Mouse (Mus musculus) neural tube, embryonic 13.5 days (tissue): ENCODE data around the gene Ncam1. TPM values are rescaled to one million over a fixed set of nuclear protein-coding genes. Genes with fewer than 3 reads are reported as not detected.

Experiments
- ATAC-seq: fragments of 200-750 bp; cut with Nextera tagmentation; 2 replicates; pipeline ENCODE4 v1.8.0; 2017; ENCODE audit warnings: low read depth, mild to moderate bottlenecking, moderate TSS enrichment, moderate library complexity
- H3K27ac ChIP-seq: fragments of 300-500 bp; sonication (generic); replicated peaks from 2 replicates; pipeline ENCODE4 v1.5.1; 2015; ENCODE audit warnings: moderate library complexity, mild to moderate bottlenecking, inconsistent platforms
- H3K27me3 ChIP-seq: fragments of 300-500 bp; sonication (generic); 2 replicates; pipeline ENCODE4 v1.6.1; 2015; ENCODE audit warnings: mild to moderate bottlenecking, inconsistent platforms
- H3K36me3 ChIP-seq: fragments of 300-500 bp; sonication (generic); 2 replicates; pipeline ENCODE4 v1.6.1; 2015; ENCODE audit warnings: mild to moderate bottlenecking, inconsistent platforms
- H3K4me1 ChIP-seq: fragments of 300-500 bp; sonication (generic); replicated peaks from 2 replicates; pipeline ENCODE4 v1.6.1; 2015; ENCODE audit warnings: inconsistent platforms
- H3K4me2 ChIP-seq: fragments of 300-500 bp; sonication (generic); 2 replicates; pipeline ENCODE4 v1.6.1; 2015; ENCODE audit warnings: inconsistent platforms, mild to moderate bottlenecking, moderate library complexity
- H3K4me3 ChIP-seq: fragments of 300-500 bp; sonication (generic); 2 replicates; pipeline ENCODE4 v1.5.1; 2015; ENCODE audit warnings: mild to moderate bottlenecking, inconsistent platforms
- H3K9ac ChIP-seq: fragments of 300-500 bp; sonication (generic); 2 replicates; pipeline ENCODE4 v1.6.1; 2015; ENCODE audit warnings: moderate library complexity, mild to moderate bottlenecking, inconsistent platforms
- H3K9me3 ChIP-seq: fragments of 300-500 bp; sonication (generic); 2 replicates; pipeline ENCODE4 v1.6.1; 2016; ENCODE audit warnings: inconsistent platforms
- WGBS: fragments of 180-500 bp; shearing (Covaris S2); methylation state at CpG from one replicate; pipeline ENCODE4 v1.1.7; 2015; 5-methylcytosine and 5-hydroxymethylcytosine counted together
- polyA plus RNA-seq: library from polyadenylated mRNA; unstranded; fragments of >200 nt; fragmentation: Nextera tagmentation; extraction: Ambion mirVana; gene quantifications from 2 replicates; pipeline ENCODE4 v1.2.1, GENCODE M21; 2015

Ncam1 gene
- polyA plus RNA-seq, 1 experiment from 2014 or later, result 450 TPM

DNA sequence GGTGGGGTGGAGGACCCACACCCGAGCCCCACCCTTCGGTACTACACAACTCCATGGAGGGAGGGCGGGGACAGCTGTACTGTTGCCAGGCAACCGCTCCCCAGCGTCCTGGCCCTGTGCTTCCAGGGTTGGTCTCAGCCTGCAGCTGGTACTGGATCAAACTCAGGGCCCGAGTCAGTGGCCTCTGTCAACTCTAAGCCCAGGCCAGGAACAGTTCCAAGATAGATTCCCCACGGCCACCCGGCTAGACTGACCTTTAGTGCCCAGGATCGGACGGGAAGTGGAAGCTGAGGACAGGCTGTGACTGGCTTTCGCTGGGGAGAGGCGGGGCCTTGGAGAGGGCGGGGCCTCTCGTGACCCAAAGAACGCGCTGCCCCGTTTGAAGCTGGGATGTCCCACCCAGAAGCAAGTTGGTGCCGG, 312.8 kb downstream of the Ncam1 start, which contains the start of gene Ttc12:
Gene Ttc12, minus strand, starts transcription at position 334 of the 420 bp plus-strand sequence.
- Histone ChIP-seq H3K9me3 (no peaks in the 10 kb centered on the region), H3K9ac (peak within 1 kb of the TSS; percentile 62), H3K36me3 (no peaks in the 10 kb centered on the region), H3K4me3 (peak within 1 kb of the TSS; percentile 48), H3K4me1 (peaks cover 35% of the 10 kb centered on the region), H3K27ac (no peak within 1 kb of the TSS), H3K4me2 (peak within 1 kb of the TSS; percentile 73), H3K27me3 (0 out of 2 replicates have a peak, but pooled peaks cover 4% of the 10 kb centered on the region)
- peak; percentile 88 for ATAC-seq
- under 1% methylated on average over 18 of the region's 18 CpGs for WGBS

DNA sequence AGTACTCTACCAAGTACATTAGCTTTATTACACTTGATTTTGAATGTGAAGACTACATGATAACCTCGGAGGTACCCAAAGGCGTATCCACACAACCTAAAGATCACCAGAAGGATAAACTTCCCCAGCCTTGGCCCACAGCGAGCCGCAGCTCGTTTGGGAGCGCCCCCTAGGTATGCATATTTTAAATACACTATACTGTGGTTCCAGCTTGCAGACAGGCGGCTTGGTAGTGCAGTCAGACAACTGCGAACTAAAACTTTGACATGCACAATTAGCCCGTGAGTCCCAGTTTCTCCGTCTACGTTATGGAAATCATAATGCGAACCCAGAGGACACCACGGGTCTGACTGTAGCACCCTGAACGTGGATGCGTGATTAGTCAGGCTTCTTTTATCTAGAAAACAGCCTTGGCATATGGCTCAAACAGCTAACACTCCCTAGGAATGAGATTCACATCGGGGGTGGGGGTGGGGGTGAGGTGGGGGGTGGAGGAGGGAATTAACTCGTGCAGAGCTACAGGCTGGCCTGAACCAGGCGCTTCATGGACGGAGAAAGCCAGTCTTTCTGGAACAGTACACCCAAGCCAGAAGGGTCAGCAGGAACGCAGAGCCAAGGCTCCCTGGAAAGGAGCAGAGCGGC, 313.4 kb downstream of the Ncam1 start:
- no peaks in the 10 kb centered on the region for H3K36me3 ChIP-seq
- H3K9ac ChIP-seq, result peak overlapping the region; percentile 62
- no peaks in the 10 kb centered on the region for H3K9me3 ChIP-seq
- H3K4me2 ChIP-seq, result peak overlapping the region; percentile 73
- peaks cover 35% of the 10 kb centered on the region for H3K4me1 ChIP-seq
- 4% methylated on average over 21 of the region's 21 CpGs for WGBS
- H3K27ac ChIP-seq, result no peak overlapping the region
- H3K27me3 ChIP-seq, result 0 out of 2 replicates have a peak, but pooled peaks cover 4% of the 10 kb centered on the region
- H3K4me3 ChIP-seq, result peak overlapping the region; percentile 48
- peak; percentile 45; the same call in 1 of the 2 replicates for ATAC-seq

DNA sequence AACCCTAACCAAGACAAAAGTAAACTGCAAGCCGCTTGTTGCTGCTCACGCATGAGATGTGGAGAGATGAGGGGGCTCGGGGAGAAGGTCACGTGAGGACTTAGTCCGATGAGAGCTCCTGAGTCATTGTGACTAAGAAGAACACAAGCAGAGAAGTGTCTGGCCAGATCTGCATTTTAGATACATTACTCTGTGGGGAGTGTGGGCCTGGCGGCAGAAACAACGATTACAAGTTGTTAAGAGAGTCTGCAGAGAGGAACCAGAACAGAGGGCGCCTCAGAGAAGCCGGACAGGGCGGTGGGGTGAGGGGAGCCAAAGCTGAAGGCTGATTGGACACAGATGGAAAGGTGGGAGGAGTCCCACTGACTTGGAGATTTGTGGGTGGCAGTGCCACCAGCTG, 315.4 kb downstream of the Ncam1 start:
- H3K9ac ChIP-seq, result no peak overlapping the region
- peaks cover 31% of the 10 kb centered on the region for H3K4me1 ChIP-seq
- H3K9me3 ChIP-seq, result no peaks in the 10 kb centered on the region
- ATAC-seq, result no peak
- 0 out of 2 replicates have a peak, but pooled peaks cover 4% of the 10 kb centered on the region for H3K27me3 ChIP-seq
- H3K36me3 ChIP-seq, result no peaks in the 10 kb centered on the region
- 0 out of 2 replicates have a peak overlapping the region, but pooled peaks have one; percentile 11 for H3K4me2 ChIP-seq
- H3K4me3 ChIP-seq, result no peak overlapping the region
- WGBS, result 38% methylated on average over 10 of the region's 10 CpGs
- H3K27ac ChIP-seq, result no peak overlapping the region

DNA sequence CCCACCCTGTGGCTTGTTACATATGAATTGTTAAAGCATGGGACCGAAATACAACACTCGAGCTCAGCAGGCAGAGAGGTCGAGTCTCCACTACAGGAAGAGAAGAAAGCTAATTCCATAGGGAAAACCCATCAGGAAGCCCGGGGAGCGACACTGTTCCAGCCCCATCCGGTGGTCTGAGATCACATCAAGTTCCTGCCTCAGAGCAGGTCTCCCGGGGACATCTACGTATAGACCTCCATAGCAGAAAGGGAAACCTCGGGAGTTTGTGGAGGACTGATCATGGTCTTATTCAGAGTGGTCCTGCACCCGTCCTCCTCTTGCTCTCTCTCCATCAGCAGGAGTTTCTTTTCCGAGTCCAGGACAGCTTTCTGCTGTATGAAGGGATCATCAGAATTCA, 326.6 kb downstream of the Ncam1 start:
- H3K4me2 ChIP-seq, result no peak overlapping the region
- ATAC-seq, result no peak
- no peaks in the 10 kb centered on the region for H3K9me3 ChIP-seq
- H3K27me3 ChIP-seq, result no peaks in the 10 kb centered on the region
- no peaks in the 10 kb centered on the region for H3K4me1 ChIP-seq
- no peak overlapping the region for H3K27ac ChIP-seq
- H3K36me3 ChIP-seq, result no peaks in the 10 kb centered on the region
- H3K9ac ChIP-seq, result no peak overlapping the region
- no peak overlapping the region for H3K4me3 ChIP-seq
- 70% methylated on average over 11 of the region's 11 CpGs for WGBS

DNA sequence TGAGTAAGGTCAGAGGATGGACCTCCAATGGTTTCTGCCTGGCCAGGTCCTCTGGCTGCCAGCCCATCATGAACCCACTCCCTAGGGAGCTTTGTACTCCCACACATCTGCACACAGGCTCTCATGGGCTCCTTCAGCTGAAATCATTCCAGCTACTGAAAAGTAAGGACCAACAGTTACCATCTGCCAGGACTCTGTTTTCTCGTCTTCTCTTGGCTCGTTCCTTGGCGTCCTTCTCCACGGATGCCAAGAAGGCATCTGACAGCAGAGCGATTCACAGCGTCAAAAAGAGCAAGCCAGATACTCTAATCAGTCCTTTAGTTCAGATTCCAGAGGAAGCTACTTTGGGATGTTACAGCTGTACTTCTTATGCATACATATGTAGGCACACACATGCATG, 327.8 kb downstream of the Ncam1 start:
- no peak overlapping the region for H3K4me3 ChIP-seq
- no peak for ATAC-seq
- H3K9ac ChIP-seq, result no peak overlapping the region
- WGBS, result 81% methylated on average over 6 of the region's 6 CpGs
- H3K27me3 ChIP-seq, result no peaks in the 10 kb centered on the region
- H3K36me3 ChIP-seq, result no peaks in the 10 kb centered on the region
- H3K27ac ChIP-seq, result no peak overlapping the region
- H3K4me1 ChIP-seq, result no peaks in the 10 kb centered on the region
- no peaks in the 10 kb centered on the region for H3K9me3 ChIP-seq
- no peak overlapping the region for H3K4me2 ChIP-seq

DNA sequence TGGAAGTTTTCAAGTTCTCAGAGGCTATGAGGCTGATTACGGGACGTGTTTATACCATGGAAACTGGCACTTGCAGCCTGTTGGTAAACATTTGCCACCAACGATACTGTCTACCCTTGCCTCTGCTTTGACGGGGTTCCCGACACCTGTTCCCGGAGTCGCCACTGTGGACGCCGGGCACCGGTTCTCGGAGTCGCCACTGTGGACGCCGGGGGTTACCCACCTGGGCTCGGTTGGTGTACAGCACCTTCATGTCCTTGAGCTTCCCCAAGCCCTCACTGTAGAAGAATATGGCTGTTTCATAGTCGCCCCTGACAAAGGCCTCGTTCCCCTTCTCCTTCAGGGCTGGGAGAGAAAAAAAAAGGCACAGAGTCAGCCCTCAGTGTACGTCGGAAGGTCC, 328.7 kb downstream of the Ncam1 start:
- Histone ChIP-seq H3K27ac (no peak overlapping the region), H3K4me2 (no peak overlapping the region), H3K27me3 (no peaks in the 10 kb centered on the region), H3K4me1 (no peaks in the 10 kb centered on the region), H3K4me3 (no peak overlapping the region), H3K36me3 (no peaks in the 10 kb centered on the region), H3K9me3 (no peaks in the 10 kb centered on the region), H3K9ac (no peak overlapping the region)
- WGBS, result 95% methylated on average over 19 of the region's 19 CpGs
- no peak for ATAC-seq

DNA sequence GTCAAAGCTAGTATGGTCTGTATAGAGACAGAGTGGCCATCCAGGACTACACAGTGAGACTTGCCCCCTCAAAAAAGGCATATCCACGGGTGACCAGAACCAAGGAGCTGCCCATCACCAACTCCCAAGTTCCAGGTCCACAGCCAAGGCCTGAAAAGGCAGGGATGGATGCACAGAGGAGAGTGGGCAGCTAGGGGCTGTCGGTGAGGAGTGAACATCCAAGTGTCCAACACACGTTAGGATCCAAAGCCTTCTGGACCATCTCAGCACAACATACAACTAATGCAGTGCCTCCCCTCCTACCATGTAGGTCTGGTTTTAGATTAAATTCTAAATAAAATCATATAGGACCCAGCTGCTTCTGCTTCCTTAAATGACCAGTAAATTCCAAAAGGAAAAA, 342.6 kb downstream of the Ncam1 start:
- no peaks in the 10 kb centered on the region for H3K27me3 ChIP-seq
- H3K4me3 ChIP-seq, result no peak overlapping the region
- H3K9me3 ChIP-seq, result no peaks in the 10 kb centered on the region; the same call in 1 of the 2 replicates
- no peak overlapping the region for H3K9ac ChIP-seq
- no peak overlapping the region for H3K4me2 ChIP-seq
- WGBS, result 93% methylated on average over 3 of the region's 3 CpGs
- no peak for ATAC-seq
- H3K27ac ChIP-seq, result no peak overlapping the region
- H3K36me3 ChIP-seq, result no peaks in the 10 kb centered on the region
- H3K4me1 ChIP-seq, result no peaks in the 10 kb centered on the region

DNA sequence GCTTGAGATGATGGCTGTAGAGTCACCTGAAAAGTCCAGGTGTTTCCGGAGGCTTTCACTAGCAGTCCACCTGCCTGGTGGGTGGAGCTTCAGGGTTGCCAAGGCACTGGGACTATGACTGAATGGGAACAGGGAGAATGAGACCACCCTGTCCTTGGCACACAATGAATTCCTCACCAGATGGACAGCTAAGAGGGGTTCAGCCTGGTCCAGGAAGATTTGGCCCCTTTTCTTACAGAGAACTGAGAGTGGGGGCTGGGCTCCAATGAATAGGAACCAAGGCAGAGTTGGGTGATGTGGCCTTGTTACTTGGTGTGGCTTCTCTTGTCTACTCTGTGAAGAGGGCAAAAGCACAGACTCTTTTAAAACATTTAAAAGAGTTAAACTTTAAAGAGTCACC, 346.3 kb downstream of the Ncam1 start:
- Histone ChIP-seq H3K27ac (no peak overlapping the region), H3K9ac (no peak overlapping the region), H3K36me3 (no peaks in the 10 kb centered on the region), H3K27me3 (no peaks in the 10 kb centered on the region), H3K4me3 (no peak overlapping the region), H3K4me2 (no peak overlapping the region), H3K9me3 (no peaks in the 10 kb centered on the region; the same call in 1 of the 2 replicates), H3K4me1 (no peaks in the 10 kb centered on the region)
- ATAC-seq, result no peak
- WGBS, result 90% methylated on average over 1 of the region's 1 CpGs
